Mouse (Mus musculus) brain, embryonic 14.5 days (tissue): ENCODE measurements around the gene Nt5c3b.

Experiments used
- CTCF ChIP-seq: fragments of 200-500 bp; IDR thresholded peaks from 2 replicates; pipeline ENCODE4 v1.5.1; 2012; ENCODE audit warnings: inconsistent platforms, mild to moderate bottlenecking, moderate library complexity, borderline replicate concordance; ENCODE audit not compliant: insufficient read depth, insufficient read length; ENCODE audit errors: extremely low read depth
- POLR2A ChIP-seq: fragments of 200-500 bp; IDR thresholded peaks from 2 replicates; pipeline ENCODE4 v1.6.1; 2012; ENCODE audit warnings: mild to moderate bottlenecking, inconsistent platforms, borderline replicate concordance; ENCODE audit not compliant: poor library complexity, insufficient read depth, insufficient read length, severe bottlenecking; ENCODE audit errors: extremely low read depth

GRCm38 (mm10) chr11:100406273-100406672 is 35.3 kb downstream of the Nt5c3b start:
- TF ChIP-seq CTCF (no peak), POLR2A (no peak)
